Mouse (Mus musculus): ENCODE results near the gene 1700069L16Rik.

DNA sequence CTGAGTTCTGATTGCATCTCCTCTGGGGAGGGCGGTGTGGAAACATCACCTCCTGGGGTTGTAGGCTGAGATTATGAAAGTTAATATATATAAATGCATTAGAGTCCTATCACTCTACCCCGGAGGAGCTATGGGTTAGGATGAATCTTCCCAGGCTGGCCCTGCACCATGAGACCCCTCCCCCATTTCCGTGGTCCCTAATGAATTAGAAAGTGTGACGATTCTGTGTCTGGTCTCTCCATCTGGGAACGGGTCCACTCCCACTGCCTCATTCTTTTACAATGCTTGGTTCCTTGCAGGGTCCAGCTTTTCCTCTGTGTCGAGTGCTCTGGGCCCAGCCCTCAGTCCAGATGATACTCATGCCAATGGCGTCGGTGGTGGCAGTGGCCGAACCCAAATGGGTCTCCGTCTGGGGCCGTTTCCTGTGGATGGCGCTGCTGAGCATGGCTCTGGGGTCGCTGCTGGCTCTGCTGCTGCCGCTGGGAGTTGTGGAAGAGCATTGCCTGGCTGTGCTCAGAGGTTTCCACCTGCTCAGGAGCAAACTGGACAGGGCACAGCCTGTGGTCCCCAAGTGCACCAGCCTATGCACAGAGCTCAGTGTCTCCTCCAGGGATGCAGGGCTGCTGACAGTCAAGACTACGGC lies 12.1 kb upstream of the 1700069L16Rik start:
- no peak for TF ChIP-seq TAL1 (IDR thresholded peaks at IDR 0.05; ENCODE audit: low read length)
- TF ChIP-seq GATA1 (IDR thresholded peaks at IDR 0.05; ENCODE audit: low read length) = no peak

All from erythroblast, embryonic 14.5 days (primary cell).